Mouse (Mus musculus) megakaryocyte-erythroid progenitor cell, adult 5 weeks (primary cell): ENCODE measurements around the gene Smarca2. TPM values are rescaled to one million over a fixed set of nuclear protein-coding genes. Genes with fewer than 3 reads are reported as not detected.

Source experiments
- polyA plus RNA-seq: library from polyadenylated mRNA; stranded (reverse); fragments of >175 nt; gene quantifications from 2 replicates; pipeline ENCODE4 v1.2.3, GENCODE M21; 2012

Gene Smarca2
- polyA plus RNA-seq, result 34.9 and 44.7 TPM in 2 replicates

DNA sequence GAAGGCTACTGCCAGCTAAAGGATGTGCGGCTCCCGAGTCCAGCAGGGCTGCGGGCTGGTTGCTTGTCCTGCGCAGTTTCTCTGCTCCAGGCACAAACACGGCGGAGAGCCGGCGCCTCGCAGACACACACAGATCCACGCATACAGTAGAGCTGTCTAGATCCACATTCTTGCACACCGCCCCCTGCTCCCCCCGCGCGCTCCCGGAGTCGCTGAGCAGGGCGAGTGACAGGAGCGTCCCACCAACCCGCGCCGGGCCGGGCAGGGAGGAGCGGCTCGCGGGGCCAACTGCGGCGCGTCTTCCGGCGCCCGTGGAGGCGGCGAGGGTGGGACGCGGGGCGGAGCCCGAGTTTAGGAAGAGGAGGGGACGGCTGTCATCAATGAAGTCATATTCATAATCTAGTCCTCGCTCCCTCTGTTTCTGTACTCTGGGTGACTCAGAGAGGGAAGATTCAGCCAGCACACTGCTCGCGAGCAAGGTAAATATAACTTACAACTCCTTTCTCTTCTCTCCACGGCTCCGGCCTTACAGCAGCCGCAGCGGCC, at the start of gene Smarca2:
Smarca2 (plus strand) TSS at position 296 of the 546 bp plus-strand sequence.

